In the genomic region with DNA sequence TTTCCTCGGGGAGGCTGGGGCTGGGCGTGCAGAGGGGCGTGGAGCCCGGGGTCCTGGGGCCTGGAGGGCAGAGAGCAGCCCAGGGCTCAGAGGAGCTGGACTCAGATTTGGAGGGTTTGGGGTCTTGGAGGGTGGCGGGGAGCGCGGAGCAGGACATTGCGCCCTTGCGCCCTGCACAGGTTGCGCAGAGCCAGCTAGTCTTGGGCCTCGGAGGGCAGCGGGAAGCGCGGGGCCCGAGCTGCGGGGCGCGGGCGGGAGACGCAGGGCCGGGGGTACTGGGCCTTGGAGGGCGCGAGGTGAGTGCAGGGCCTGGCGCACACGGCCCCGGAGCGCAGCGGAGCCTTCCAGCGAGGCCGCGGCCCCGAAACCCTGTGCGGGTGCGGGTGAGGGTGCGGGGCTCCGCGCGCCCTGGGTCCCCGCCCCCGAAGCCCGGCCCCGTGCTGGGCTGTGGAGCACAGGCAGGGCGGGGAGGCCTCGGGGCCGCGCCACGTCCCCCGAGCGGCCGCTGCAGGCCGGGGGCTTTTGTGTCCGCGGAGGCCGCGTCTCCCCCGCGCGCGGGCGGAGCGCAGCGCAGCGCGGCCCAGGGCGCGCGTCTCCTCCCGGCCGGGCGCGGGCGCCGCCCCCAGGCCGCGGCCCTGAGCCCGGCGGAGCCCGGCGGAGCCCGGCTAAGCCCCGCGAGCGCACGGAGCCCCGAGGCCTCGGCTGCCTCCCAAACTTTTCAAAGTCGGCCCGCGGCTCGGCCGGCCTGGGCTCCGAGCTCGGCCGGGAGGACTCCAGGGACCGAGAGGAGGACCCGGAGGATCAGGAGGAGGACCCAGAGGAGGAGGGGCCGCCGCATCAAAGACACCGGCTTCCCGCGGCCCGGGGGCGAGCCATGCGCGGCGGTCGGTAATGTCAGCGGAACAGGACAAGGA, we compare ENCODE assay signal across 8 mouse cellular contexts. TPM values are rescaled to one million over a fixed set of nuclear protein-coding genes. Genes with fewer than 3 reads are reported as not detected.
A peak's percentile ranks its signal among the peaks of the same experiment; 100 is the strongest.
DNase-seq lines count a peak whose midpoint lies in the region; ATAC-seq and TF ChIP-seq lines count a peak whose summit lies in the region.

Pygo1 (plus strand) TSS at position 625 of the 914 bp plus-strand sequence.

- TF ChIP-seq CTCF in cerebellum, adult 2 months (IDR thresholded peaks at IDR 0.05; ENCODE audit: borderline replicate concordance, insufficient read depth, low read depth, low read length), result no peak

- no peaks in the 10 kb centered on the region for H3K27me3 ChIP-seq in cerebellum, adult 2 months (ENCODE audit: control insufficient read depth, insufficient read depth, low read length)

- peaks cover 5% of the 10 kb centered on the region for H3K4me1 ChIP-seq in cerebellum, adult 2 months (ENCODE audit: control insufficient read depth, insufficient read depth, low read length)

- WGBS in cerebellum, adult 2 months, result under 1% methylated on average over 107 of the region's 108 CpGs

- no peak for TF ChIP-seq POLR2A in cerebellum, adult 2 months (IDR thresholded peaks at IDR 0.05; ENCODE audit: borderline replicate concordance, insufficient read depth, low read length)

- no peak for ATAC-seq in erythroid progenitor cell, adult 5-6 weeks (replicated peaks; ENCODE audit: low FRiP score, poor library complexity, severe bottlenecking)

- H3K4me3 ChIP-seq in cerebellum, adult 2 months (replicated peaks; ENCODE audit: insufficient read depth, low read depth, low read length), result peak within 1 kb of the TSS; percentile 82

- H3K27ac ChIP-seq in cerebellum, adult 2 months (ENCODE audit: insufficient read depth, low read length), result no peak within 1 kb of the TSS

- intact Hi-C loops in heart, postnatal 36 days (cut with DNase I), result no loop called here

- DNase-seq in ZHBTc4 (ENCODE audit: low read depth, low spot score), result peak; percentile 63
- peak; percentile 38 to 56 for DNase-seq in cerebellum, adult 2 months
- peak; percentile 52 for DNase-seq in forelimb bud, embryonic 11.5 days (ENCODE audit: low read depth, low spot score)
- peak; percentile 50 to 70 for DNase-seq in heart, postnatal 36 days
- peak; percentile 30 to 34 for DNase-seq in left cerebral cortex, adult 8-10 months (ENCODE audit: low spot score in 2 of 2)
- DNase-seq in lung, postnatal 36 days, result peak; percentile 26
- DNase-seq in right cerebral cortex, postnatal 4 days, result peak; percentile 53

RNA-seq across cellular contexts. Expression of gene Pygo1, which starts in this region (rescaled TPM):
- polyA plus RNA-seq in cerebellum, adult 2 months (2012; rRNA removed), result 9.8 and 10.0 TPM in 2 replicates
- total RNA-seq in heart, postnatal 36 days (2021), result 10 to 100 TPM; 11.9 to 12.5 TPM
- 10 to 100 TPM; 16.5 to 19.2 (median 17.9) TPM for total RNA-seq in left cerebral cortex, adult 8-10 months (2022)
- total RNA-seq in erythroid progenitor cell, adult 5-6 weeks (2015; ENCODE audit: low replicate concordance), result not detected in 2 replicates
- total RNA-seq in erythroid progenitor cell, adult 5-6 weeks (2017; ENCODE audit: low replicate concordance), result not detected in 2 replicates

Comparison
In these comparisons a context has a peak if more than half of its experiments do, and no peak if none do; other contexts are left out.
1. RNA of gene Pygo1 (total RNA-seq): 16.5 to 19.2 TPM in left cerebral cortex, adult 8-10 months and 11.9 to 12.5 TPM in heart, postnatal 36 days; not detected in erythroid progenitor cell, adult 5-6 weeks; every median in the first group is over 10 times any median in the second.
2. Peak in every context shown above with its lines, with median percentiles within 50 percentile points of each other: DNase-seq.